ENCODE assay signal across 16 mouse cellular contexts in the genomic region with DNA sequence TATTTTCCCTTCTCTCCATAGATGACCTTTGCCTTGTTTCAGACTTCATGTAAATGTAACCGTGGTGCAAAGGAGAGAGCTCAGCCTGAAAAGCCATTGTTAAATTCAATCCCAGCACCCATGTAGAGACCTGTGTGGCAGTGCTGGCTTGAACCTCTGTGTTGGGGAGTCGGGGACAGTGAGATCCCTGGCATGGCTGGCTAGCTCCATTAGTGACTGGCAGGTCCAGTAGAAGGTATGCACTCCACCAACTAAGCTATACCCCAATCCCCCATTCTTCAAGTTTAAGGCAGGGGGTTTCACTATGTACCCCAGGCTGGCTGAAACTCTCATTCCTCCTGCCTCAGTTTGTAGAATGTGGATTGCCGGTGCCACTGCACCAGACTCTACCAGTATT. TPM values are rescaled to one million over a fixed set of nuclear protein-coding genes. Genes with fewer than 3 reads are reported as not detected.
"Had no signal": no experiment of that assay in that cellular context is flagged by ENCODE, and none has a peak within 500 bp of the region (broad histone marks: within the 10 kb centered on the region; RNA-seq: fewer than 3 reads in every experiment).

No protein-coding gene starts in this region.

- H3K36me3 ChIP-seq: limb, embryonic 10.5 days; lung, embryonic 15.5 days; midbrain, embryonic 15.5 days; neural tube, embryonic 13.5 days; stomach, embryonic 15.5 days had no signal

- H3K4me2 ChIP-seq: lung, embryonic 15.5 days; midbrain, embryonic 11.5 days; midbrain, embryonic 15.5 days; neural tube, embryonic 13.5 days; stomach, embryonic 15.5 days had no signal

- H3K9ac ChIP-seq: lung, embryonic 15.5 days; midbrain, embryonic 15.5 days; stomach, embryonic 15.5 days had no signal

- DNase-seq: kidney, postnatal 25 days; lung, postnatal 14 days; right cerebral cortex, postnatal 14 days; thymus, adult 2 months; thymus, postnatal 25 days had no signal

- H3K9me3 ChIP-seq: limb, embryonic 10.5 days; lung, embryonic 15.5 days; midbrain, embryonic 15.5 days; neural tube, embryonic 13.5 days; stomach, embryonic 15.5 days had no signal

- H3K4me3 ChIP-seq: left cerebral cortex, adult 2 months; limb, embryonic 10.5 days; lung, embryonic 15.5 days; megakaryocyte, embryonic 14.5 days; midbrain, embryonic 15.5 days; neural tube, embryonic 13.5 days; stomach, embryonic 15.5 days had no signal

- H3K27ac ChIP-seq: left cerebral cortex, adult 2 months; limb, embryonic 10.5 days; lung, embryonic 15.5 days; macrophage; midbrain, embryonic 15.5 days; neural tube, embryonic 13.5 days; stomach, embryonic 15.5 days had no signal

RNA-seq across cellular contexts. Expression of a gene that starts 2.3 kb away (rescaled TPM):
- total RNA-seq: layer of hippocampus, postnatal 25 days; left cerebral cortex, postnatal 14 days had no signal
- polyA plus RNA-seq: macrophage had no signal
